Mouse (Mus musculus): ENCODE data around the gene Atg10. TPM values are rescaled to one million over a fixed set of nuclear protein-coding genes. Genes with fewer than 3 reads are reported as not detected.

The Atg10 gene
- polyA plus RNA-seq, 1 experiment from 2014 or later = 13.0 TPM

- Histone ChIP-seq H3K4me2 (ENCODE audit: low read depth, low read length, severe bottlenecking) (no peak overlapping the region), H3K4me3 (ENCODE audit: low read depth, low read length) (no peak overlapping the region), H3K36me3 (ENCODE audit: control insufficient read depth, insufficient read depth, low read length) (no peaks in the 10 kb centered on the region), H3K9me3 (ENCODE audit: control insufficient read depth, low read length) (no peaks in the 10 kb centered on the region), H3K27ac (ENCODE audit: low read depth, low read length) (no peak overlapping the region), H3K27me3 (ENCODE audit: control insufficient read depth, insufficient read depth, low read length) (no peaks in the 10 kb centered on the region), H3K9ac (ENCODE audit: low read length) (no peak overlapping the region), H3K4me1 (replicated peaks; ENCODE audit: control insufficient read depth, insufficient read depth, low read length) (no peaks in the 10 kb centered on the region)
- WGBS = 90% methylated on average over 1 of the region's 1 CpGs
- DNase-seq (ENCODE audit: low spot score) (no peak), ATAC-seq (replicated peaks; ENCODE audit: low FRiP score) (no peak)
These were observed 182.5 kb downstream of the Atg10 start for GRCm38 (mm10) chr13:91041236-91041635.

GRCm38 (mm10) chr13:91040421-91040820 is 183.3 kb downstream of the Atg10 start:
- H3K27me3 ChIP-seq (ENCODE audit: control insufficient read depth, insufficient read depth, low read length) = no peaks in the 10 kb centered on the region
- H3K4me1 ChIP-seq (replicated peaks; ENCODE audit: control insufficient read depth, insufficient read depth, low read length) = no peaks in the 10 kb centered on the region
- no peaks in the 10 kb centered on the region for H3K9me3 ChIP-seq (ENCODE audit: control insufficient read depth, low read length)
- H3K36me3 ChIP-seq (ENCODE audit: control insufficient read depth, insufficient read depth, low read length) = no peaks in the 10 kb centered on the region
- no peak for ATAC-seq (replicated peaks; ENCODE audit: low FRiP score)
- no peak overlapping the region for H3K4me3 ChIP-seq (ENCODE audit: low read depth, low read length)
- DNase-seq (ENCODE audit: low spot score) = no peak
- no peak overlapping the region for H3K4me2 ChIP-seq (ENCODE audit: low read depth, low read length, severe bottlenecking)
- H3K27ac ChIP-seq (ENCODE audit: low read depth, low read length) = no peak overlapping the region
- no peak overlapping the region for H3K9ac ChIP-seq (ENCODE audit: low read length)

GRCm38 (mm10) chr13:91039201-91039807 is 184.5 kb downstream of the Atg10 start:
- H3K4me3 ChIP-seq (ENCODE audit: low read depth, low read length) = no peak overlapping the region
- 55% methylated on average over 11 of the region's 11 CpGs for WGBS

GRCm38 (mm10) chr13:91038636-91039035 is 185.1 kb downstream of the Atg10 start:
- Histone ChIP-seq H3K4me1 (replicated peaks; ENCODE audit: control insufficient read depth, insufficient read depth, low read length) (no peaks in the 10 kb centered on the region), H3K27me3 (ENCODE audit: control insufficient read depth, insufficient read depth, low read length) (no peaks in the 10 kb centered on the region), H3K27ac (ENCODE audit: low read depth, low read length) (no peak overlapping the region), H3K36me3 (ENCODE audit: control insufficient read depth, insufficient read depth, low read length) (no peaks in the 10 kb centered on the region), H3K9me3 (ENCODE audit: control insufficient read depth, low read length) (no peaks in the 10 kb centered on the region), H3K9ac (ENCODE audit: low read length) (no peak overlapping the region), H3K4me2 (ENCODE audit: low read depth, low read length, severe bottlenecking) (no peak overlapping the region), H3K4me3 (ENCODE audit: low read depth, low read length) (no peak overlapping the region)
- no peak for ATAC-seq (replicated peaks; ENCODE audit: low FRiP score)
- no peak for DNase-seq (ENCODE audit: low spot score)
- WGBS = 77% methylated on average over 5 of the region's 5 CpGs

More at GRCm38 (mm10) chr13:91039201-91039807, 184.5 kb downstream of the Atg10 start:
- Histone ChIP-seq H3K4me2 (ENCODE audit: low read depth, low read length, severe bottlenecking) (no peak overlapping the region), H3K27ac (ENCODE audit: low read depth, low read length) (no peak overlapping the region), H3K27me3 (ENCODE audit: control insufficient read depth, insufficient read depth, low read length) (no peaks in the 10 kb centered on the region), H3K9ac (ENCODE audit: low read length) (no peak overlapping the region), H3K9me3 (ENCODE audit: control insufficient read depth, low read length) (no peaks in the 10 kb centered on the region), H3K36me3 (ENCODE audit: control insufficient read depth, insufficient read depth, low read length) (no peaks in the 10 kb centered on the region), H3K4me1 (replicated peaks; ENCODE audit: control insufficient read depth, insufficient read depth, low read length) (no peaks in the 10 kb centered on the region)
- ATAC-seq (replicated peaks; ENCODE audit: low FRiP score) (peak; percentile 87), DNase-seq (ENCODE audit: low spot score) (peak; percentile 64)

GRCm38 (mm10) chr13:91038034-91038433 is 185.7 kb downstream of the Atg10 start:
- no peaks in the 10 kb centered on the region for H3K36me3 ChIP-seq (ENCODE audit: control insufficient read depth, insufficient read depth, low read length)
- no peak overlapping the region for H3K27ac ChIP-seq (ENCODE audit: low read depth, low read length)
- no peak overlapping the region for H3K9ac ChIP-seq (ENCODE audit: low read length)
- ATAC-seq (replicated peaks; ENCODE audit: low FRiP score) = no peak
- H3K9me3 ChIP-seq (ENCODE audit: control insufficient read depth, low read length) = no peaks in the 10 kb centered on the region
- 92% methylated on average over 3 of the region's 3 CpGs for WGBS
- no peaks in the 10 kb centered on the region for H3K4me1 ChIP-seq (replicated peaks; ENCODE audit: control insufficient read depth, insufficient read depth, low read length)
- no peak overlapping the region for H3K4me2 ChIP-seq (ENCODE audit: low read depth, low read length, severe bottlenecking)
- DNase-seq (ENCODE audit: low spot score) = no peak
- H3K27me3 ChIP-seq (ENCODE audit: control insufficient read depth, insufficient read depth, low read length) = no peaks in the 10 kb centered on the region
- H3K4me3 ChIP-seq (ENCODE audit: low read depth, low read length) = no peak overlapping the region

GRCm38 (mm10) chr13:91037405-91037804 is 186.4 kb downstream of the Atg10 start:
- ATAC-seq (replicated peaks; ENCODE audit: low FRiP score) (no peak), DNase-seq (ENCODE audit: low spot score) (no peak)
- WGBS = 92% methylated on average over 6 of the region's 6 CpGs
- no peaks in the 10 kb centered on the region for H3K9me3 ChIP-seq (ENCODE audit: control insufficient read depth, low read length)
- no peak overlapping the region for H3K4me3 ChIP-seq (ENCODE audit: low read depth, low read length)
- H3K4me1 ChIP-seq (replicated peaks; ENCODE audit: control insufficient read depth, insufficient read depth, low read length) = no peaks in the 10 kb centered on the region
- no peaks in the 10 kb centered on the region for H3K27me3 ChIP-seq (ENCODE audit: control insufficient read depth, insufficient read depth, low read length)
- H3K9ac ChIP-seq (ENCODE audit: low read length) = no peak overlapping the region
- no peak overlapping the region for H3K4me2 ChIP-seq (ENCODE audit: low read depth, low read length, severe bottlenecking)
- H3K27ac ChIP-seq (ENCODE audit: low read depth, low read length) = no peak overlapping the region
- no peaks in the 10 kb centered on the region for H3K36me3 ChIP-seq (ENCODE audit: control insufficient read depth, insufficient read depth, low read length)

- no peaks in the 10 kb centered on the region for H3K9me3 ChIP-seq (ENCODE audit: control insufficient read depth, low read length)
- H3K27me3 ChIP-seq (ENCODE audit: control insufficient read depth, insufficient read depth, low read length) = no peaks in the 10 kb centered on the region
- no peak overlapping the region for H3K9ac ChIP-seq (ENCODE audit: low read length)
- no peak overlapping the region for H3K4me2 ChIP-seq (ENCODE audit: low read depth, low read length, severe bottlenecking)
- no peak overlapping the region for H3K27ac ChIP-seq (ENCODE audit: low read depth, low read length)
- DNase-seq (ENCODE audit: low spot score) = no peak
- H3K36me3 ChIP-seq (ENCODE audit: control insufficient read depth, insufficient read depth, low read length) = no peaks in the 10 kb centered on the region
- no peak overlapping the region for H3K4me3 ChIP-seq (ENCODE audit: low read depth, low read length)
- ATAC-seq (replicated peaks; ENCODE audit: low FRiP score) = no peak
- no peaks in the 10 kb centered on the region for H3K4me1 ChIP-seq (replicated peaks; ENCODE audit: control insufficient read depth, insufficient read depth, low read length)
- WGBS = 73% methylated on average over 2 of the region's 2 CpGs
These were observed 191.9 kb downstream of the Atg10 start for GRCm38 (mm10) chr13:91031836-91032235.

- no peak overlapping the region for H3K27ac ChIP-seq (ENCODE audit: low read depth, low read length)
- 95% methylated on average over 9 of the region's 9 CpGs for WGBS
- H3K4me3 ChIP-seq (ENCODE audit: low read depth, low read length) = no peak overlapping the region
- ATAC-seq (replicated peaks; ENCODE audit: low FRiP score) (no peak), DNase-seq (ENCODE audit: low spot score) (no peak)
- H3K36me3 ChIP-seq (ENCODE audit: control insufficient read depth, insufficient read depth, low read length) = no peaks in the 10 kb centered on the region
- no peak overlapping the region for H3K9ac ChIP-seq (ENCODE audit: low read length)
- no peaks in the 10 kb centered on the region for H3K9me3 ChIP-seq (ENCODE audit: control insufficient read depth, low read length)
- no peaks in the 10 kb centered on the region for H3K27me3 ChIP-seq (ENCODE audit: control insufficient read depth, insufficient read depth, low read length)
- H3K4me1 ChIP-seq (replicated peaks; ENCODE audit: control insufficient read depth, insufficient read depth, low read length) = no peaks in the 10 kb centered on the region
- H3K4me2 ChIP-seq (ENCODE audit: low read depth, low read length, severe bottlenecking) = no peak overlapping the region
These were observed 200.3 kb downstream of the Atg10 start for GRCm38 (mm10) chr13:91023447-91023846.

GRCm38 (mm10) chr13:91011851-91012250 is 211.9 kb downstream of the Atg10 start:
- H3K4me2 ChIP-seq (ENCODE audit: low read depth, low read length, severe bottlenecking) = no peak overlapping the region
- H3K4me1 ChIP-seq (replicated peaks; ENCODE audit: control insufficient read depth, insufficient read depth, low read length) = no peaks in the 10 kb centered on the region
- H3K9ac ChIP-seq (ENCODE audit: low read length) = no peak overlapping the region
- ATAC-seq (replicated peaks; ENCODE audit: low FRiP score) = no peak
- no peak overlapping the region for H3K4me3 ChIP-seq (ENCODE audit: low read depth, low read length)
- no peak overlapping the region for H3K27ac ChIP-seq (ENCODE audit: low read depth, low read length)
- no peaks in the 10 kb centered on the region for H3K9me3 ChIP-seq (ENCODE audit: control insufficient read depth, low read length)
- no peaks in the 10 kb centered on the region for H3K27me3 ChIP-seq (ENCODE audit: control insufficient read depth, insufficient read depth, low read length)
- 58% methylated on average over 3 of the region's 3 CpGs for WGBS
- no peaks in the 10 kb centered on the region for H3K36me3 ChIP-seq (ENCODE audit: control insufficient read depth, insufficient read depth, low read length)
- DNase-seq (ENCODE audit: low spot score) = no peak

All from forebrain, embryonic 11.5 days (tissue).